Mouse (Mus musculus) neutrophil, adult 5-6 weeks (primary cell): ENCODE results near the gene Senp2. TPM values are rescaled to one million over a fixed set of nuclear protein-coding genes. Genes with fewer than 3 reads are reported as not detected.
"Not testable (repeated sequence)": the region's sequence is repeated elsewhere in the genome, so short reads cannot be mapped to it uniquely, and the experiment has no call there.

ENCODE experiments used
- ATAC-seq: fragments of 151-379, 151-347 bp; 2 replicates; pipeline ENCODE4 v1.8.0; 2017; ENCODE audit warnings: mild to moderate bottlenecking, moderate TSS enrichment; ENCODE audit not compliant: insufficient number of reproducible peaks, poor library complexity, low FRiP score, severe bottlenecking; ENCODE audit errors: extremely low read depth
- total RNA-seq: library from RNA; stranded (forward); fragments of 200-1000 nt; gene quantifications from 2 replicates; pipeline ENCODE4 v1.2.3, GENCODE M21; 2017

The Senp2 gene
- 109 TPM in 2 replicates for total RNA-seq

DNA sequence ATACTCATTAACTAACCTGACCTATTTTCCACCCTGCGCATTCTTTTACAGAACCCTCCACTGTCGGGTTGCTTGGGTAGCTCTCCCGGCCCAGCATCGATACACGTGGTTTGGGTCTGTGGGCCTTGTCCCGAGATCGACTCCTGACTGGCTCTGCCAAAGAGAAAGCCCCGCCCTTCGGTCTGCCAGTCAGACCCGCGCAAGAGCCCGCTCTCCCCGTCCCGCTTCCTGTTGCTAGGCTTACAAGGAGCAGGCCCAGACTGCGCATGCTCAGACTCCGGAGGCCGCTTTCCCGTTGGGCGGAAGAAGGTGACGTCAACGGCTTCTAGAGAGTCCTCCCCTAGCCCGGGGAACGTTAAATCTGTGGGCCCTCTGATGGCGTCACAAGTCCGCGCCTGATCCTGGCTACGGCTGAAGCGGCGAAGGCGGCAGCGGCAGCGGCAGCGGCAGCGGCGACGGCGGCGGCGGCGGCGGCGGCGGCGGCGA lies at the start of gene Senp2:
Gene Senp2 (plus strand): TSS at position 386 of the 486 bp plus-strand sequence.
- ATAC-seq, result peak; percentile 94

GRCm38 (mm10) chr16:21965576-21965975 lies 43.7 kb upstream of the Senp2 start:
- no peak for ATAC-seq

GRCm38 (mm10) chr16:21969874-21970273 lies 39.4 kb upstream of the Senp2 start:
- no peak for ATAC-seq

DNA sequence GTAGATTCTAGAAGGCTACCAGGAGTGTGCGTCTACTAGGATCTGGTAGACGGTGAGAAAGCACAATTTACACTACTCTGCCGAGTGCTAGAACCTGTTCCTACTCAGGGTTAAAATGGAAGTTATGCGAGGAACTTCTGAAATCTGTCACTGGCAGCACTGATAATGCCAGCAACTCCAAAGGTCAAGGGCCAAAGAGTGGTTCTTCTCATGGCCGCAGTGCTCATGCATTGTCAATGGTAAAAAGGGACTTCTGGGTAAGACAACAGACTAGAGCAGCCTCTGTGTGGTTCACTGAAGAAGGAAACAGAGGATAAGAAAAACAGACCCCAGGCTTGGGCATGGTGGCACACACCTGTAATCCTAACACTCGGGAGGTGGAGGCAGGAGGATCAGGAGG lies 38.7 kb upstream of the Senp2 start:
- ATAC-seq, result no peak

- no peak for ATAC-seq
These were observed 37.8 kb upstream of the Senp2 start for GRCm38 (mm10) chr16:21971446-21971845.

DNA sequence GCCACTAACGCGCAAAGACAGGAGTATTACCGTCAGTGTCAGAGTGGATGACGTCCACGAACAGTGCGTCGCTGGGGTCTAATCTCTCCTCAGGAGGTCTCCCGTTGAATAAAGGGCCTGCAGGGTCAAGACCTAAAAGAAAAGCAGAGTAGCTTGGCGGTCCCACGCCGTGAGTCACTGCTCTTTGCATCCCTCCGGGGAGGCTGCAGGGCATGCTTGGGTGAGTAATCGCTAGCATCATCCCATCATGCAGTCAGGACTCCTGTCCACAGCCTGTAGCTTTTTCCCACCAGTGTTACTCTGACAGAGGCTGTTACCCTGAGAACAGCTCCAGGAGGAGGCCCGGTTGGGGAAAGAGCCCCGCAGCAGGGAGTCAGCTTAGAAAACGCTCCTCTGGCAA lies 33.1 kb upstream of the Senp2 start:
- ATAC-seq, result no peak

GRCm38 (mm10) chr16:21977347-21977746 lies 31.9 kb upstream of the Senp2 start:
- no peak for ATAC-seq

DNA sequence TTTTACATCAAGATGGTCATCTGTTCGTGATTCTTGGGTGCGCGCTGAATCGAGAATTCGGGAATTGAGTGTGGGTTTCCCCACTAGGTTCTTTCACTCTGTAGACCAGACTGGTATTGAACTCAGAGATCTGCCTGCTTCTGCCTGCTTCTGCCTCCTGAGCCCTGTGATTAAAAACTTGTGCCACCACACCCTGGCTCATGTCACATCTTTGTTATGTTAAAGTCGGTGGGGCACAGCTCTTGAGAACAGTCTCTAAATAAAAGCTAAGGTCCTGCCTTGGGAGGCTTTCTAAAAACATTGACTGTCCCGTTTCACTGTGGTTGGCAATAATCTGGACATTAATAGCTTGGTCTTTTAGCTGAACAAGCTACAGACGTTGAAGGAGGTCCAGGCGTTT lies 26.1 kb upstream of the Senp2 start:
- ATAC-seq, result no peak

DNA sequence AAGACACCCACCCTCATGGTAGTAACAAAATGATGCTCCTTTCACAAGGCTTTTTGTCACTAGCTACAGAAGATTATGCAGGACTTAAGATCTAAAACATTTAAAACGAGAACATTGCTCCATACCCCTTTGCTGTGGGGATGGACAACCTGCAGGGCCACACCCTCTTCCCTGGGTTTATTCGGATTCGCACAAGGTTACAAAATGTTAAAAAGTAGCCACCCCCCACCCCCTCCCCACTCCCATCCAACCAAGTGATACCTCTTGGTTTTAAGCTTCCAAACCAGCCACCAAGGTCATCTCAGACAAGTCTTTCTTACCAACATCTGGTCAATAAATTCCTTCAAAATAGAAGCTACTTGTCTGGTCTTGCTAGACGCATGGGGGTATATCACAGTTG lies 25.7 kb upstream of the Senp2 start:
- ATAC-seq, result no peak

GRCm38 (mm10) chr16:21984091-21984490 lies 25.2 kb upstream of the Senp2 start:
- ATAC-seq, result no peak

DNA sequence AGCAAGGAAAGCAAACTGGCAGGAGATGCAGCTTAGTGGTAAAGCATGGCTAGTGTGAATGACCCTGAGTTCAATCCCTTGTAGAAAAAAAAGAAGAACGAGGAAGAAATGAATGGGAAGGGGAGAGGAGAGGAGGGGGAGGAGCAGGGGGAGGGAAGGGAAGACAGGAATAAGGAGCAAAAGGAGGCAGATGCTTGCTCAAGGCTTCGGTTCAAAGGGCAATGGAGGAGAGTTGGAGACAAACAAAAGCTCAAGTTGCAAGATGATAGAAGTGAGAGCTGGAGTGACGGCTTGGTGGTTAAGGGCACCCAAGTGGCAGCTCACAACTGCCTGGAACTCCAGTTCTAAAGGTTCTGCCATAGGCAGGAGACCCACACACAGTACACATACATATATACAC lies 23.1 kb upstream of the Senp2 start:
- no peak for ATAC-seq

DNA sequence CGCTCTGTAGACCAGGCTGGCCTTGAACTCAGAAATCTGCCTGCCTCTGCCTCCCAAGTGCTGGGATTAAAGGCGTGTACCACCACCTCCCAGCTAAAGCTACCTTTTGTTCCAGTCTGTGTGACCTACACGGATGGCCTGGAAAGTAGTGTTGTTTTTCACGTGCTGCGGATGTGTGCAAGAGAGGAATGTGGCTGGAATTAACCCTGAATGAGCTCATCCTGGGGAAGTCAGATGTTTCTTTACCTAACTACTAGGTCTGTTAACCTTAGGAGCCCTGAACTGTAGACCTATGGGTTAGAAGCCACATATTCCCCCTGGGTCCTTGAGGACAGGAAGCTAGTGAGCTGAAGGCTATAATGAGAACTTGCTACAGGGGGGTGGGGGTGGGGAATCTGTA lies 21.3 kb upstream of the Senp2 start:
- ATAC-seq, result no peak

DNA sequence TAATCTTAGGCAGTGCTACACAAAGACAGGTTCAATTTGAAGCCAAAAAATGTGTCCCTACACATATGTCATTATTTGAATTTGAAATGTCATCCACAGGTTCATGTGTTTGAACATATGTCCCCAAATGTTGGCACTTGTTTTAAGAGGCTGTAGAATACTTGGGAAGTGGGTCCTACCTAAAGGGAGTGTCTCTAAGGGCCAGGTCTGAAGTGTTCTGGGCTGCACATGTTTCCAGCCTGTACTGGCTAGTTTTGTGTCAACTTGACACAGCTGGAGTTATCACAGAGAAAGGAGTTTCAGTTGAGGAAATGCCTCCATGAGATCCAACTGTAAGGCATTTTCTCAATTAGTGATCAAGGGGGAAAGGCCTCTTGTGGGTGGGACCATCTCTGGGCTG lies 18.4 kb upstream of the Senp2 start:
- ATAC-seq, result not testable (repeated sequence)

DNA sequence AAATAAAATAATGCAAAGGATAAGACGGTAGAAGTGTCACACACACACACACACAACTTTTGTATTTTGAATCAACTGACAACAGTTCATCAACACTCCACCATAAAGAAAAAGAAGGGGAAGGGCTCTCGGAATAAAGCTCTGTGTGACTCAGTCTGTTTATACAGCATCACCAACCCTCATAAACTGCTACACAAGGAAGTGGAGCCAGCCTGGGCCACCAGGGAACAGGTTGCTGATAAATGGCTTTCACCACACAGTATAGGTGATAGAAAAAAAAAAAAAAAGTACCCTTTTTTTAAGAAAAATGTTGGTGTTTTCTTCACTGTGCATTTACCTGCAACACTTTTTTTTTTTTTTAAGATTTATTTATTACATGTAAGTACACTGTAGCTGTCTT lies 17.5 kb upstream of the Senp2 start:
- ATAC-seq, result no peak

DNA sequence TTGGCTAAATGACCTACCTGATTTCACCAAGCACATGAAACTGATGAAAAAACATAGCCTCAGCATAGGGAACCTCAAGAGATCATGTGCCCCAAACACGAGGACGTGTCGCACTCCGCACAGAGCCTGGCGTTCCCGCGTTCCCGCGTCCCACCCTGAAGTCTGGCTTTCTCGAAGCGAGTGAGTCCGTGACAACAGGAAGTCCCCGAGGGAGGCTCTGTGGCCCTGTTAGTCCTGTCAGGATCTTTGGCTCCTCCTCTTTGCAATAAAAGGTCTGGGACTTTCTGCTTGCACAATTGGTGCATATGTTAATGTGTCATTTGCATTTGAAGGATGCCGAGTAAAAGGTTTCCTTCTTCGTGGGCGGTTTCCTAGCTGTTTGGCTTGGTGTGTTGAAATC lies 14.0 kb upstream of the Senp2 start, which contains the start of gene Liph:
Gene Liph (minus strand): TSS at position 360 of the 400 bp plus-strand sequence.
- ATAC-seq, result no peak

DNA sequence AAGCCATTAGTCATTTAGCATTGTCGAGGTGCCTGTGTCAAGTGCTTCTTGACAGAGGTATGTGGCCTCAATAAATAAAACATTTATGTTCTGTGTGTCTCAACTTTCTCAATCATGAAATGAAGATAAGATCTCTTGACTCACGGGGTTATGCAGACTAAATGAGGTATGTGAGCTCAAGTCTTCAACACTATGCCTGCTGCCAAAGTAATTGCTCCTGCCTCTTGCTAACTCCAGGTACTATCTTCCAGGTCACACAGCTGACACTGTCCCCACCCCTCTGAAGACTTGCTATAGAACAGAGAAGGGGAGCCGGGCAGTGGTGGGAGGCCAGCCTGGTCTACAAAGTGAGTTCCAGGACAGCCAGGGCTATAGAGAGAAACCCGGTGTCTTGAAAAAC lies 12.9 kb upstream of the Senp2 start:
- no peak for ATAC-seq

DNA sequence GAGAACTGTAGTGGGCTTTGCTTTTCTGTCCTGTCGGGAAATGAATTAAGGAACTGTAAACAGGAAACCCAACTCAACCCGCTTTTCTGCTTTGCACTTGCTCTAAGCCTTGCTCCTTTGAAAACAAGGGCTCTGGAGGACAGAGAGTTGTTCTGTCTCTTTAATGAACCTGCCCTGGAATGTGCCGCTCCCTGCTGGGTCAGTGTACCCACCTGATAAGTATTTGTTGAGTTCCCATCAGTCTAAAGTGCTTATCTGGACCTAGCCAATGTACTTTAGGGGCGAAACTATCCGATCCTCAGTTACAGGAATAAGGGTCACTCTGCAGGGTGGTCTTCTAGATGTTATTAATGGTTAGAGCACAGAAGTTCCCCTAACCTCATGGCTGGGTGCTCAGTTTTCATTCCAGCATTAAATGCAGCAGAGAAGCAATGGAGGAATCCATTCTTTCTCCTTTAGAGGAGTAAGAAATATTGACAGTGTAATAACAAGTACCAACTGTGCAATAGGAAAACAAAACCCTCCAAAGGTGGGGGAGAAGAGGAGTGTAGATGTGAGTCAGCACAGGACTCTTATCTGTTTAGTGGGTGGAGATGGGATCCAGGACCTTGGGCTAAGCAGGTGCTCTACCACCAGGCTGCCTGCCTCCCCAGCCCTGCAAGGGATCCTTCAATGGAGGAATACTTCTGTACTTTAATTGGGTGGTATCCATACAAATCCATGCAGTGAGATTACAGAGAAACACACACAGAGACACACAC lies 12.2 kb upstream of the Senp2 start:
- ATAC-seq, result no peak

GRCm38 (mm10) chr16:21998061-21998460 lies 11.2 kb upstream of the Senp2 start:
- ATAC-seq, result no peak

- no peak for ATAC-seq
These were observed 9.2 kb upstream of the Senp2 start for GRCm38 (mm10) chr16:21999941-22000690.

DNA sequence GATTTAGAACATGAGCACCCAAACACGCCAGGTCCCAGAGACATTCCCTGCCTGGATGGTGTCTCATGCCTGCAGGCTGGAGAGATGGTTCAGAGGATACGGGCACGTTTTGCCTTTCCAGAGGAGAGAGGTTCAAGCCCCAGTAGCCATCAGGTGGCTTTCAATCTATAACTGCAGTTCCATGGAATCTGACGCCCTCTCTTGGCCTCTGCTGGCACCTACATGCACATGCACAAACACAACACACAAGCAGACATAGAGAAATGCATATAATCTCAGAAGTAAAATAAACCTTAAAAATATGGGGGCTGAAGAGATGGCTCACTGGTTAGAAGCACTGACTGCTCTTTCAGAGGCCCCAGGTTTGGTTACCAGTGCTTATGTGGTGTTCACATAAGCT lies 8.1 kb upstream of the Senp2 start:
- ATAC-seq, result no peak
